Mouse (Mus musculus): Measurements from ENCODE around the gene Hydin. TPM values are rescaled to one million over a fixed set of nuclear protein-coding genes. Genes with fewer than 3 reads are reported as not detected.

The Hydin gene
- polyA plus RNA-seq, 1 experiment from 2014 or later = 0.08 TPM

- no peaks in the 10 kb centered on the region for H3K27me3 ChIP-seq (ENCODE audit: control insufficient read depth, insufficient read depth, low read length)
- no peak overlapping the region for H3K9ac ChIP-seq (ENCODE audit: low read length)
- WGBS = 70% methylated on average over 4 of the region's 4 CpGs
- H3K4me1 ChIP-seq (ENCODE audit: control insufficient read depth in 2 of 2, insufficient read depth in 2 of 2, low read length in 2 of 2) = no peaks in the 10 kb centered on the region
- no peak overlapping the region for H3K4me3 ChIP-seq (ENCODE audit: control insufficient read depth in 1 of 2, insufficient read depth in 1 of 2, low read depth in 1 of 2, low read length in 2 of 2)
- no peak for ATAC-seq (ENCODE audit: insufficient number of reproducible peaks, insufficient read depth, low FRiP score, low read depth)
- no peak overlapping the region for H3K27ac ChIP-seq (replicated peaks in 1 of 2; ENCODE audit: control insufficient read depth in 1 of 2, insufficient read depth in 1 of 2, low read depth in 2 of 2, low read length in 2 of 2)
- H3K36me3 ChIP-seq (ENCODE audit: control insufficient read depth, insufficient read depth, low read length) = no peaks in the 10 kb centered on the region
- no peaks in the 10 kb centered on the region for H3K9me3 ChIP-seq (ENCODE audit: control insufficient read depth, low read length)
- no peak overlapping the region for H3K4me2 ChIP-seq (ENCODE audit: low read length)
Measured at GRCm38 (mm10) chr8:110440528-110440927, 173.8 kb downstream of the Hydin start.

- H3K27ac ChIP-seq (replicated peaks in 1 of 2; ENCODE audit: control insufficient read depth in 1 of 2, insufficient read depth in 1 of 2, low read depth in 2 of 2, low read length in 2 of 2) = no peak overlapping the region
- H3K4me3 ChIP-seq (ENCODE audit: control insufficient read depth in 1 of 2, insufficient read depth in 1 of 2, low read depth in 1 of 2, low read length in 2 of 2) = no peak overlapping the region
- no peak overlapping the region for H3K4me2 ChIP-seq (ENCODE audit: low read length)
- no peaks in the 10 kb centered on the region for H3K9me3 ChIP-seq (ENCODE audit: control insufficient read depth, low read length)
- H3K36me3 ChIP-seq (ENCODE audit: control insufficient read depth, insufficient read depth, low read length) = no peaks in the 10 kb centered on the region
- 83% methylated on average over 2 of the region's 2 CpGs for WGBS
- H3K27me3 ChIP-seq (ENCODE audit: control insufficient read depth, insufficient read depth, low read length) = no peaks in the 10 kb centered on the region
- no peak for ATAC-seq (ENCODE audit: insufficient number of reproducible peaks, insufficient read depth, low FRiP score, low read depth)
- H3K9ac ChIP-seq (ENCODE audit: low read length) = no peak overlapping the region
- no peaks in the 10 kb centered on the region for H3K4me1 ChIP-seq (ENCODE audit: control insufficient read depth in 2 of 2, insufficient read depth in 2 of 2, low read length in 2 of 2)
Measured at GRCm38 (mm10) chr8:110444276-110444675, 177.5 kb downstream of the Hydin start.

GRCm38 (mm10) chr8:110450463-110450862 lies 183.7 kb downstream of the Hydin start:
- Histone ChIP-seq H3K4me2 (ENCODE audit: low read length) (no peak overlapping the region), H3K4me3 (ENCODE audit: control insufficient read depth in 1 of 2, insufficient read depth in 1 of 2, low read depth in 1 of 2, low read length in 2 of 2) (no peak overlapping the region)
- 76% methylated on average over 6 of the region's 6 CpGs for WGBS

DNA sequence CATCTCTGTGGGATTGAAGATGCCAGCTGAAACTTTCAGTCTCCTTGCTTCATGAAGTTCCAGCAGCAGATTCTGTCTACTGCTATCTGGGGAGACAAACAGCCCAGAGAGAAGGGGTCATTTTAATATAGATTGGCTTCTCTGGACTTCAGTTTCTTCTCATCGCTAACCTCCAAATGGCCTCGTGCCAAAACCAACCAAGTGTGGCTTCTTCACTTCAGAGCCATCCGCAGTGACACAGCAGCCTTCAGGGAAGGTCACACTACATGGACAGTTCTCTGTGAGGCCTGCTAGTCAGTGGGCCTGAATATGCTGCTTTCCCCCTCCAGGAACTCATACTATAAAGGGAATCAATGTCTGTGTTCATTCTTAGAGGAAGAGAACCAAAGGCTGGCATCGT lies 187.7 kb downstream of the Hydin start:
- Histone ChIP-seq H3K4me2 (ENCODE audit: low read length) (no peak overlapping the region), H3K9ac (ENCODE audit: low read length) (no peak overlapping the region), H3K9me3 (ENCODE audit: control insufficient read depth, low read length) (no peaks in the 10 kb centered on the region), H3K4me3 (ENCODE audit: control insufficient read depth in 1 of 2, insufficient read depth in 1 of 2, low read depth in 1 of 2, low read length in 2 of 2) (no peak overlapping the region), H3K27ac (replicated peaks in 1 of 2; ENCODE audit: control insufficient read depth in 1 of 2, insufficient read depth in 1 of 2, low read depth in 2 of 2, low read length in 2 of 2) (no peak overlapping the region), H3K4me1 (ENCODE audit: control insufficient read depth in 2 of 2, insufficient read depth in 2 of 2, low read length in 2 of 2) (no peaks in the 10 kb centered on the region), H3K27me3 (ENCODE audit: control insufficient read depth, insufficient read depth, low read length) (no peaks in the 10 kb centered on the region), H3K36me3 (ENCODE audit: control insufficient read depth, insufficient read depth, low read length) (no peaks in the 10 kb centered on the region)
- 63% methylated on average over 4 of the region's 4 CpGs for WGBS
- ATAC-seq (ENCODE audit: insufficient number of reproducible peaks, insufficient read depth, low FRiP score, low read depth) = no peak

More at GRCm38 (mm10) chr8:110450463-110450862, 183.7 kb downstream of the Hydin start:
- H3K9ac ChIP-seq (ENCODE audit: low read length) = no peak overlapping the region
- H3K9me3 ChIP-seq (ENCODE audit: control insufficient read depth, low read length) = no peaks in the 10 kb centered on the region
- no peak for ATAC-seq (ENCODE audit: insufficient number of reproducible peaks, insufficient read depth, low FRiP score, low read depth)
- H3K36me3 ChIP-seq (ENCODE audit: control insufficient read depth, insufficient read depth, low read length) = no peaks in the 10 kb centered on the region
- H3K27ac ChIP-seq (replicated peaks in 1 of 2; ENCODE audit: control insufficient read depth in 1 of 2, insufficient read depth in 1 of 2, low read depth in 2 of 2, low read length in 2 of 2) = no peak overlapping the region
- no peaks in the 10 kb centered on the region for H3K4me1 ChIP-seq (ENCODE audit: control insufficient read depth in 2 of 2, insufficient read depth in 2 of 2, low read length in 2 of 2)
- no peaks in the 10 kb centered on the region for H3K27me3 ChIP-seq (ENCODE audit: control insufficient read depth, insufficient read depth, low read length)

DNA sequence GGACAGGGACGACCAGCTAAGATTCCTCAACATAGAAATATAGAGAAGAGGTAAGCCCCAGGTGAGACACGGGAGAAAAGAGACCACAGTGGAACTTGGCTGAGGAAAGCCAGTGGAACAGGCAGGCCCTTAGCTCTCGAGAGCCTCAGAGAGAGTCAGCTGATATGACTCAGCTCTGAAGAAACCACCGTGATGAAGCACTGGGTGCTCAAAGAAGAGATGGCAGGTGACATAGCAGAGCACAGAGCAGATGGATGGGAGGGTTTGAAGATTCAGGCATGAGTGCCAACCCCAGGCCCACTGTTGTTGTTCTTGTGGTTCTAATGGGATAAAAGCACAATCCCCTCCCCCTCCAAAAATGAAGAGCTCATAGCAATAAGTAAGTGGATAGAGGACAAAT lies 190.6 kb downstream of the Hydin start:
- Histone ChIP-seq H3K4me2 (ENCODE audit: low read length) (no peak overlapping the region), H3K27me3 (ENCODE audit: control insufficient read depth, insufficient read depth, low read length) (no peaks in the 10 kb centered on the region), H3K4me3 (ENCODE audit: control insufficient read depth in 1 of 2, insufficient read depth in 1 of 2, low read depth in 1 of 2, low read length in 2 of 2) (no peak overlapping the region), H3K36me3 (ENCODE audit: control insufficient read depth, insufficient read depth, low read length) (no peaks in the 10 kb centered on the region), H3K27ac (replicated peaks in 1 of 2; ENCODE audit: control insufficient read depth in 1 of 2, insufficient read depth in 1 of 2, low read depth in 2 of 2, low read length in 2 of 2) (no peak overlapping the region), H3K4me1 (ENCODE audit: control insufficient read depth in 2 of 2, insufficient read depth in 2 of 2, low read length in 2 of 2) (no peaks in the 10 kb centered on the region), H3K9me3 (ENCODE audit: control insufficient read depth, low read length) (no peaks in the 10 kb centered on the region), H3K9ac (ENCODE audit: low read length) (no peak overlapping the region)
- WGBS = 59% methylated on average over 4 of the region's 4 CpGs
- ATAC-seq (ENCODE audit: insufficient number of reproducible peaks, insufficient read depth, low FRiP score, low read depth) = no peak

DNA sequence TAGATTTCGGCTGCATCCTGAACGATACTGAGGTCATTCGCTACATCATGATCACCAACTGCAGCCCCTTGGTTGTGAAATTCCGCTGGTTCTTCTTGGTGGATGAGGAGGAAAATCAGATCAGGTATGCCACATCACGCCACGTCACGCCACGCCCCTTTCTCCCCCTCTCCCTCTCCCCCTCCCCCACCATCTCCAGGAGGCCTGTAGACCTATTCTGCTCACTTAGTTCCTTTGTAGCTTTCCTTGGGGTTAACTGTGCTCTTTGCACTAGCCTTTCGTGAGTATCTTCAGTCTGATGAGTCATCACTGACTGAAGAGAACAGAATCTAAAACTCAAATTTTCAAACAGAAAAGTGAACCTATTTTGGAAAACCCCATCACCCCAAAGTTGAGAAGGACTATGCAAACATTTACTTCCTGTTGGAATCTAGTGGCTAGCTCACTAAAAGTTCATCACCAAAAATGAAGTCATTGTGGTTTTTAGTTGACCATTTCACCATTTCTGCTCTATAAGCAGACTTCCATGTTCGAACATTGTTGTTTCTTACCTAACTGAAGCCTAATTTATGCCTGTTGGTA lies 195.9 kb downstream of the Hydin start:
- H3K36me3 ChIP-seq (ENCODE audit: control insufficient read depth, insufficient read depth, low read length) = no peaks in the 10 kb centered on the region
- no peaks in the 10 kb centered on the region for H3K4me1 ChIP-seq (ENCODE audit: control insufficient read depth in 2 of 2, insufficient read depth in 2 of 2, low read length in 2 of 2)
- no peak overlapping the region for H3K4me3 ChIP-seq (ENCODE audit: control insufficient read depth in 1 of 2, insufficient read depth in 1 of 2, low read depth in 1 of 2, low read length in 2 of 2)
- H3K27me3 ChIP-seq (ENCODE audit: control insufficient read depth, insufficient read depth, low read length) = no peaks in the 10 kb centered on the region
- no peaks in the 10 kb centered on the region for H3K9me3 ChIP-seq (ENCODE audit: control insufficient read depth, low read length)
- H3K9ac ChIP-seq (ENCODE audit: low read length) = no peak overlapping the region
- WGBS = 81% methylated on average over 10 of the region's 10 CpGs
- no peak overlapping the region for H3K27ac ChIP-seq (replicated peaks in 1 of 2; ENCODE audit: control insufficient read depth in 1 of 2, insufficient read depth in 1 of 2, low read depth in 2 of 2, low read length in 2 of 2)
- ATAC-seq (ENCODE audit: insufficient number of reproducible peaks, insufficient read depth, low FRiP score, low read depth) = no peak
- H3K4me2 ChIP-seq (ENCODE audit: low read length) = no peak overlapping the region

- no peaks in the 10 kb centered on the region for H3K36me3 ChIP-seq (ENCODE audit: control insufficient read depth, insufficient read depth, low read length)
- no peaks in the 10 kb centered on the region for H3K27me3 ChIP-seq (ENCODE audit: control insufficient read depth, insufficient read depth, low read length)
- H3K9me3 ChIP-seq (ENCODE audit: control insufficient read depth, low read length) = no peaks in the 10 kb centered on the region
- ATAC-seq (ENCODE audit: insufficient number of reproducible peaks, insufficient read depth, low FRiP score, low read depth) = no peak
- WGBS = 86% methylated on average over 10 of the region's 10 CpGs
- H3K4me1 ChIP-seq (ENCODE audit: control insufficient read depth in 2 of 2, insufficient read depth in 2 of 2, low read length in 2 of 2) = no peaks in the 10 kb centered on the region
- no peak overlapping the region for H3K4me2 ChIP-seq (ENCODE audit: low read length)
- H3K27ac ChIP-seq (replicated peaks in 1 of 2; ENCODE audit: control insufficient read depth in 1 of 2, insufficient read depth in 1 of 2, low read depth in 2 of 2, low read length in 2 of 2) = no peak overlapping the region
- no peak overlapping the region for H3K4me3 ChIP-seq (ENCODE audit: control insufficient read depth in 1 of 2, insufficient read depth in 1 of 2, low read depth in 1 of 2, low read length in 2 of 2)
- no peak overlapping the region for H3K9ac ChIP-seq (ENCODE audit: low read length)
Measured at GRCm38 (mm10) chr8:110463773-110464460, 197.1 kb downstream of the Hydin start.

DNA sequence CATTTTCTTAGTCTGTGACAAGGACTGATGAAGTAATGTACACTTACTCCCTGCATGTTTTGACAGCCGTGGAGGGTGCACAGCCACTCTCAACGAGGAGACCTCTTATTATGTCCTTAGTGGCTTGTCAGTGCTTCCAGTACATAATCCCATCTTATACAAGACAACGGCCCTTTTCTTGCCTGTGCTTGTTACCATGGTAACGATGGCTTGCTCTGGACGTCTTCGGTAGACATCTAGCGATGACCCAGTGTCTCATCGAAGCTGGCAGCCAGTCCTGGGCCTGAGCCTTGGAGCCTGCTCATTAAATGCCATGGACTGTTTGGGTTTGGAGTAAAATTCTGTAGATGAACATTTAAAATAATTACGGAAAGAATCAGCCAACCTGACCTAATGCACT lies 198.8 kb downstream of the Hydin start:
- H3K9me3 ChIP-seq (ENCODE audit: control insufficient read depth, low read length) = no peaks in the 10 kb centered on the region
- 79% methylated on average over 9 of the region's 9 CpGs for WGBS
- H3K36me3 ChIP-seq (ENCODE audit: control insufficient read depth, insufficient read depth, low read length) = no peaks in the 10 kb centered on the region
- H3K4me3 ChIP-seq (ENCODE audit: control insufficient read depth in 1 of 2, insufficient read depth in 1 of 2, low read depth in 1 of 2, low read length in 2 of 2) = no peak overlapping the region
- no peak overlapping the region for H3K27ac ChIP-seq (replicated peaks in 1 of 2; ENCODE audit: control insufficient read depth in 1 of 2, insufficient read depth in 1 of 2, low read depth in 2 of 2, low read length in 2 of 2)
- no peaks in the 10 kb centered on the region for H3K4me1 ChIP-seq (ENCODE audit: control insufficient read depth in 2 of 2, insufficient read depth in 2 of 2, low read length in 2 of 2)
- H3K4me2 ChIP-seq (ENCODE audit: low read length) = no peak overlapping the region
- no peaks in the 10 kb centered on the region for H3K27me3 ChIP-seq (ENCODE audit: control insufficient read depth, insufficient read depth, low read length)
- H3K9ac ChIP-seq (ENCODE audit: low read length) = no peak overlapping the region
- ATAC-seq (ENCODE audit: insufficient number of reproducible peaks, insufficient read depth, low FRiP score, low read depth) = no peak
